Mouse (Mus musculus) kidney, embryonic 14.5 days (tissue): ENCODE data around the gene Tifa. TPM values are rescaled to one million over a fixed set of nuclear protein-coding genes. Genes with fewer than 3 reads are reported as not detected.

Source experiments
- ATAC-seq: fragments of 200-750 bp; cut with Nextera tagmentation; 2 replicates; pipeline ENCODE4 v1.8.0; 2017; ENCODE audit warnings: moderate number of reproducible peaks, mild to moderate bottlenecking, moderate TSS enrichment, moderate library complexity; ENCODE audit not compliant: low FRiP score, low TSS enrichment
- H3K27ac ChIP-seq: fragments of 300-500 bp; sonication (generic); 2 replicates; pipeline ENCODE4 v1.5.1; 2014; ENCODE audit warnings: low read depth, mild to moderate bottlenecking, low read length, moderate library complexity, mixed read lengths
- H3K27me3 ChIP-seq: fragments of 300-500 bp; sonication (generic); 2 replicates; pipeline ENCODE4 v1.6.1; 2014; ENCODE audit warnings: mild to moderate bottlenecking, low read length; ENCODE audit not compliant: control insufficient read depth, insufficient read depth
- H3K36me3 ChIP-seq: fragments of 300-500 bp; sonication (generic); 2 replicates; pipeline ENCODE4 v1.6.1; 2014; ENCODE audit warnings: low read length, mixed read lengths; ENCODE audit not compliant: control insufficient read depth, insufficient read depth
- H3K4me1 ChIP-seq: fragments of 300-500 bp; sonication (generic); 2 replicates; pipeline ENCODE4 v1.6.1; 2014; ENCODE audit warnings: low read length, mixed read lengths; ENCODE audit not compliant: control insufficient read depth, insufficient read depth
- H3K4me2 ChIP-seq: fragments of 300-500 bp; sonication (generic); replicated peaks from 2 replicates; pipeline ENCODE4 v1.6.1; 2014; ENCODE audit warnings: low read depth, mild to moderate bottlenecking, low read length
- H3K4me3 ChIP-seq: fragments of 300-500 bp; sonication (generic); 2 replicates; pipeline ENCODE4 v1.5.1; 2014; ENCODE audit warnings: mild to moderate bottlenecking, low read length
- H3K9ac ChIP-seq: fragments of 300-500 bp; sonication (generic); 2 replicates; pipeline ENCODE4 v1.6.1; 2014; ENCODE audit warnings: low read depth, mild to moderate bottlenecking, low read length, moderate library complexity
- H3K9me3 ChIP-seq: fragments of 300-500 bp; sonication (generic); 2 replicates; pipeline ENCODE4 v1.6.1; 2016; ENCODE audit warnings: low read length; ENCODE audit not compliant: control insufficient read depth
- WGBS: fragments of 180-500 bp; shearing (Covaris S2); extraction: QIAGEN DNeasy Blood & Tissue Kit; methylation state at CpG from one replicate; pipeline ENCODE4 v1.1.7; 2014; 5-methylcytosine and 5-hydroxymethylcytosine counted together
- polyA plus RNA-seq: library from polyadenylated mRNA; unstranded; fragments of >200 nt; fragmentation: Nextera tagmentation; extraction: Ambion mirVana; gene quantifications from 2 replicates; pipeline ENCODE4 v1.2.1, GENCODE M21; 2014

Tifa gene
- polyA plus RNA-seq, 1 experiment from 2014 or later = 4.2 TPM

GRCm38 (mm10) chr3:127837972-127838644, 48.5 kb downstream of the Tifa start:
- WGBS = 31% methylated on average over 8 of the region's 8 CpGs
- Histone ChIP-seq H3K4me2 (peak overlapping the region; percentile 61), H3K36me3 (no peaks in the 10 kb centered on the region), H3K9me3 (no peaks in the 10 kb centered on the region), H3K27ac (peak overlapping the region; percentile 90), H3K4me1 (peaks cover 6% of the 10 kb centered on the region; the same call in 1 of the 2 replicates), H3K4me3 (peak overlapping the region; percentile 83), H3K9ac (peak overlapping the region; percentile 94; the same call in 1 of the 2 replicates), H3K27me3 (no peaks in the 10 kb centered on the region)
- ATAC-seq = peak; percentile 26

GRCm38 (mm10) chr3:127841926-127842325, 52.3 kb downstream of the Tifa start:
- Histone ChIP-seq H3K9me3 (no peaks in the 10 kb centered on the region), H3K27ac (no peak overlapping the region), H3K27me3 (no peaks in the 10 kb centered on the region), H3K9ac (no peak overlapping the region), H3K4me3 (no peak overlapping the region), H3K36me3 (no peaks in the 10 kb centered on the region), H3K4me2 (no peak overlapping the region), H3K4me1 (no peaks in the 10 kb centered on the region)
- WGBS = 83% methylated on average over 8 of the region's 8 CpGs
- no peak for ATAC-seq

- Histone ChIP-seq H3K4me2 (no peak overlapping the region), H3K4me1 (no peaks in the 10 kb centered on the region), H3K27ac (no peak overlapping the region), H3K9ac (no peak overlapping the region), H3K36me3 (no peaks in the 10 kb centered on the region), H3K4me3 (no peak overlapping the region), H3K27me3 (no peaks in the 10 kb centered on the region), H3K9me3 (no peaks in the 10 kb centered on the region)
- no peak for ATAC-seq
- 79% methylated on average over 2 of the region's 2 CpGs for WGBS
Measured at GRCm38 (mm10) chr3:127843324-127843940, 53.8 kb downstream of the Tifa start.

GRCm38 (mm10) chr3:127843941-127844327, 54.3 kb downstream of the Tifa start:
- no peak for ATAC-seq

GRCm38 (mm10) chr3:127848088-127848808, 58.6 kb downstream of the Tifa start:
- no peak overlapping the region for H3K27ac ChIP-seq
- no peaks in the 10 kb centered on the region for H3K4me1 ChIP-seq
- 86% methylated on average over 11 of the region's 11 CpGs for WGBS
- no peak overlapping the region for H3K4me3 ChIP-seq
- H3K36me3 ChIP-seq = no peaks in the 10 kb centered on the region
- H3K27me3 ChIP-seq = no peaks in the 10 kb centered on the region
- no peak overlapping the region for H3K4me2 ChIP-seq
- H3K9ac ChIP-seq = no peak overlapping the region
- ATAC-seq = no peak
- no peaks in the 10 kb centered on the region for H3K9me3 ChIP-seq

More at GRCm38 (mm10) chr3:127843941-127844327, 54.3 kb downstream of the Tifa start:
- Histone ChIP-seq H3K27ac (no peak overlapping the region), H3K9ac (no peak overlapping the region), H3K36me3 (no peaks in the 10 kb centered on the region), H3K9me3 (no peaks in the 10 kb centered on the region), H3K27me3 (no peaks in the 10 kb centered on the region), H3K4me3 (no peak overlapping the region), H3K4me1 (no peaks in the 10 kb centered on the region), H3K4me2 (no peak overlapping the region)
- 74% methylated on average over 5 of the region's 5 CpGs for WGBS

- Histone ChIP-seq H3K36me3 (no peaks in the 10 kb centered on the region), H3K4me3 (no peak overlapping the region), H3K9me3 (no peaks in the 10 kb centered on the region), H3K9ac (no peak overlapping the region), H3K4me2 (no peak overlapping the region), H3K27ac (no peak overlapping the region), H3K4me1 (no peaks in the 10 kb centered on the region), H3K27me3 (no peaks in the 10 kb centered on the region)
- ATAC-seq = no peak
- 82% methylated on average over 5 of the region's 5 CpGs for WGBS
Measured at GRCm38 (mm10) chr3:127849922-127850321, 60.3 kb downstream of the Tifa start.

- no peak overlapping the region for H3K27ac ChIP-seq
- no peaks in the 10 kb centered on the region for H3K36me3 ChIP-seq
- WGBS = 66% methylated on average over 9 of the region's 9 CpGs
- no peak for ATAC-seq
- H3K4me2 ChIP-seq = no peak overlapping the region
- no peak overlapping the region for H3K9ac ChIP-seq
- no peaks in the 10 kb centered on the region for H3K9me3 ChIP-seq
- no peaks in the 10 kb centered on the region for H3K4me1 ChIP-seq
- H3K4me3 ChIP-seq = no peak overlapping the region
- H3K27me3 ChIP-seq = no peaks in the 10 kb centered on the region
Measured at GRCm38 (mm10) chr3:127850776-127851646, 61.4 kb downstream of the Tifa start.

GRCm38 (mm10) chr3:127852722-127853121, 63.1 kb downstream of the Tifa start:
- H3K4me2 ChIP-seq = no peak overlapping the region
- H3K9ac ChIP-seq = no peak overlapping the region
- no peak for ATAC-seq
- no peak overlapping the region for H3K4me3 ChIP-seq
- H3K9me3 ChIP-seq = no peaks in the 10 kb centered on the region
- H3K36me3 ChIP-seq = no peaks in the 10 kb centered on the region
- H3K27ac ChIP-seq = no peak overlapping the region
- no peaks in the 10 kb centered on the region for H3K4me1 ChIP-seq
- no peaks in the 10 kb centered on the region for H3K27me3 ChIP-seq
- WGBS = 78% methylated on average over 9 of the region's 9 CpGs
